Mouse (Mus musculus) urinary bladder, postnatal 4 days (tissue): ENCODE data around the gene Rad23b.
"Not testable (repeated sequence)": the region's sequence is repeated elsewhere in the genome, so short reads cannot be mapped to it uniquely, and the experiment has no call there.

ENCODE experiments used
- DNase-seq, 2 experiments: peaks; one replicate each; pipeline ENCODE4 v3.0.0; 2021 to 2022; ENCODE audit warnings: low spot score in 2 of 2

Rad23b gene

DNA sequence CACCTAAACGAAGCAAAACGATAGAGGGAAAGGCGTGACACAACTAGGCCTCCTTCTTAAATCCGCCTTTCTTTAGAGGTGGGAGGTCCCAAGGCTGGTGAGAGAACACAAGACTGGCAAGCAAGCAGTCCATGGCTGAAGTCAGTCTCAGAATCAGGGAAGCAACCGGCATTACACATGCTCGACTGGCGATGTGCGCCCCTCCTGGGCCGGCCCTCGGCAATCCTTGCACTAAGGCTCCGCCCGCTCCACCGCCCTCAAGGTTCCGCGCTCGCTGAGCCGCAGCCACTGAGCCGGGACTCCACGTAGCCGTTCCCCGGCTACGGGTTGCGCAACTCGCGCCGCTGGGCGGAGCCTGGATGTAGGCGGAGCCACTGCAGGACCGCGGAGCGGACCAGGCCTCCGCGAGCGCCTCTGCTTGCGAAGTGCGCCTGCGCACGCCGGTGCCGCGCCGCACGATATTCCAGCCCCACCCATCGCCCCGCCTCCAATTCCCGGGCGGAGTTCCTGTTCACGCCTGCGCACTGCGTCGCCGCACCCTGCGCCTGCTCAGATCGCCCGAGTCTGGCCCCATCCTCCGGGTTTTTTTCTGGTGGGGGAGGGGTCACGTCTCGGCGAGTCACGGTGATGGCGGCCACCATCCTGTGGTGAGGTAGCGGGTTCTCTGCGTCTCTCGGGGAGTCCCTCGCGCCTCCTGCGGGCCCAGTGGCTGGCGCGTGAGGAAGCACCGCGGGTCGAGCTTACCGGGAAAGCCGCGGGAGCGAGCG is at the start of gene Rad23b:
Gene Rad23b (plus strand): TSS at position 592 of the 767 bp plus-strand sequence.
- DNase-seq = peak; percentile 100

DNA sequence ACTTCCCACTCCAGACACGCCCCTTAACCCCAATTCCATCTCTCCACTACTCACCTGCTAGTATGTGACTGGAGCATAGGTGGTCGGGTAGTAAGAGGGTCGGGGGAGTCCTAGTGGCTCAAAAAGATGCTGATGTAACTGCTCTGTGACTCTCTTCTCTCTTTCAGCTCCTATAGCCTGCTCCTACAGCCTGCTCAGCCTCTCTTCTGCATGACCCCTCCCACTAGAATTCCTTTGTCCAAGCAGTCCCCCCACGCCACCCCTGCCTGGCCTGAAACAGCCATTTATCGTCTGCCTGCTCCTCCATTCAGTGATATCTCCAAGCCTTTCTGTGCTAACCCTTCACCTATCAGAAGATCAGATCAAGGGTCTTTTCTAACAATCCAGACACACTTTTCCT is 45.7 kb upstream of the Rad23b start:
- DNase-seq = no peak

DNA sequence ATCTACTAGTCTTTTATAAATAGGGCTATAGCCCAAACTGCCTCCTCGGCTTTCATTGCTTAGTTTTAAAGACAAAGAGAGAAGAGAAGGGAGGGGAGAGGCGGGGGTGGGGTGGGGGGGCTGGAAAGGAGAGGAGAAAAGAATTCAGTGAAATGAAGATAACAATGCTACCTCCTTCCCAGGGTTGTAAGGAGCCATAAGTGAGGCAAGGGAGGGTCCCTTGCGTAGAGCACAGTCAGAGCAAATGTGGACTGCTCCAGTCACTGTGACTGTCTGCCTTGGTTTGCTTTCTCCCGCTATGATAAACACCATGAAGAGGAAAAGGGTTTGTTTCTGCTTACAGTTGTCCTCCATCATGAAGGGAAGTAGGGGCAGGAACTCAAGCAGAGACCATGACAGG is 43.2 kb upstream of the Rad23b start:
- DNase-seq = no peak

DNA sequence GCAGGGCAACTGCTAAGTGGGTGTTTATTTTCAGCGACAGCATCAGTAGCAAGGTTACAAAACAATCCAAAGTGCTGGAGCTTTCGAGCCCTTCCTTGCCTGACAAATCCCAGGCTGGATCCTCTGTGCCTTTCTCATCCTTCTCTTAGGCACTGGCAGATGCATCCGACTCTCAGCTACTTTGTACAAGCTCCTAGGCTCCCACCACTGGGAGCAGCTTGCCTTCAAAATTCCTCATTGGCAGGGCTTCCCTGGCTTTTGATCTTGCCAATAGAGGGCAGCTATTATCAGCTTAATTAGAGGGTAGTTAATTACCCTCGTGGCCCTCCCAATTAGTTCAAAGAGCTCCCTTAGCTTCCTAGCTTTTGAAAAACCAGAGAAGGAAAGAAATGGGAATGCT is 33.1 kb upstream of the Rad23b start:
- DNase-seq = no peak

DNA sequence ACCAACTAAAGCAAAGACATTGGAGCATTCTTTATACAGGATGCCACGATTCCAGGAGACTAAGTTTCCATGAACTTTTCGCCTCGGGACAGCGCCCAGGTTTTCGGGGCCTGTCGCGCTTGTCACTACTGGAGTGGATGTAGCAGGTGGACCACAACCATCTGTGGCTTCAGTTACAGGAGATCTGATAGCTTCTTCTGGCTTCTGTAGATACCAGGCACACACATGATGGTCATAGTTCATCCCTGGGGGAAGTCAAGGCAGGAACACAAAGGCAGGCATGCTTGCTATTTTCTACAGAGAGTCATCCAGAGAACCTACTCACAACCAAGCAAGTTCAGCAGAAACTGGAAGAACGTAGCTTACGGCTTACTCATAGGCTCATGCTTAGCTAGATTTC is 31.5 kb upstream of the Rad23b start:
- not testable (repeated sequence) for DNase-seq

DNA sequence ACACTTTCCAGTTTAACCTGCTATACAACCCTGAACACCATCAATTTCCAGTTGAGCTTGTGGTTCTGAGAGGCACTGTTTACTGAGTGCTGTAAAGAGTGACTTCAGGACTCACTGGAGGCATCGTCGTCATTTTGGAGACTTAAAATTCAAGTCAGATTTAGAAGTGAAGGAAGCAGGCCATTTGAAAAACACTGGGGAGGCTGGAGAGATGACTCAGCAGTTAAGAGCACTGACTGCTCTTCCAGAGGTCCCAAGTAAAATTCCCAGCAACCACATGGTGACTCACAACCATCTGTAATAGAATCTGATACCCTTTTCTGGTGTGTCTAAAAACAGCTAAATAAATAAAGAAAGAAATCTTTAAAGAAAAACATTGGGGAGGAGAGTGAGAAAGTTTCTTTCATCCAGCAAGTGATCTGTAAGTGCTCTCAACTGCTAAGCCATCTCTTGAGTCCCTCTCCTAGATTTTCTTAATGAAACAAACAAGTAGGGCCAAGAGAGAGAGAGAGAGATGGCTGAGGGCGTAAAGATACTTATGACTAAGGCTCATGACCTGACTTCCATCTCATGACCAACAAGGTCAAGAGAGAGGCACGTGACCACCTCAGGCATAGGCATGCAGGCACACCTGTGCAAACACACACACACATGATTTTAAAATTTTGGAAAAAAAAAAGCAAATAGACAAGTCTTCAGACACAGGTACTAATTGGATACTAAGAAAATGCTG is 23.9 kb upstream of the Rad23b start:
- peak in 1 of 2 experiments; percentile 9 for DNase-seq

DNA sequence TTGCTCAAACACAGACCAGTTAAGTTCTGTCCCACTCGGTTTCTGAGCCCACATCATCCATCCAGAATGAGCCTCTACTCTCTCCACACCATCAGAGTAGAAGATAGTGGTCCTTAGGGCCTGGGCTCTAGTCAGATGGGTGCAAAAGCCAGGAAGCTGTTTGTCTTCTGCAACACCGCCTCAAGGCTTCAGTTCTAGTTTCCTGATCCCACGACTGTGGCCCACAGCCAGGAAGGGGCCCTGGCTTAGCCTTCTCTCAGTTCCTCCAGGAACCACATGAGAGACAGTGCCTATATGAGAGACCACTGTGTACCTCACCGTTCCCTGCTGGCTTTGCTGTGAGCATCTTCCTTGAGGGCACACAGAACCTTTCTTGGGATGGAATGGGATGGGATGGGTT is 22.3 kb upstream of the Rad23b start:
- peak in 1 of 2 experiments; percentile 16 for DNase-seq

DNA sequence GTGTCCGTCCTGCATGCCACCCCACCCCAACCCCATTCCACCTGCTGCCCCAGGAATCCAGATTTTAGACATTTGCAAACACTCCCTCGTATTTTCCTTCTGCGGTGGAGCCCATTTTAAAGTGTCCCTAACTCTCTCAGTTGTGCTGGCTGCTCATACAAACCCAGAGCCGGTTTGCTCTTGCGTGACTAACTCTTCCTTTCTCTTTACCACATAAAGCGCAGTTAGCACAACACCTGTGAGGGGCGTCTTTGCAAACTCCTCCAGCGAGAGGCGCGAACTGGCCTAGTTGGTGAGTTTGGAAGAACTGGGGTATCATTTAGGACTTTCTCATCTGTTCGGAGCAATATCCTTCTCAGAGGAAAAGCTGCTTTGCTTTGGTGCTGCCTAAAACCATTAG is 21.4 kb upstream of the Rad23b start:
- peak in 1 of 2 experiments; percentile 11 for DNase-seq

DNA sequence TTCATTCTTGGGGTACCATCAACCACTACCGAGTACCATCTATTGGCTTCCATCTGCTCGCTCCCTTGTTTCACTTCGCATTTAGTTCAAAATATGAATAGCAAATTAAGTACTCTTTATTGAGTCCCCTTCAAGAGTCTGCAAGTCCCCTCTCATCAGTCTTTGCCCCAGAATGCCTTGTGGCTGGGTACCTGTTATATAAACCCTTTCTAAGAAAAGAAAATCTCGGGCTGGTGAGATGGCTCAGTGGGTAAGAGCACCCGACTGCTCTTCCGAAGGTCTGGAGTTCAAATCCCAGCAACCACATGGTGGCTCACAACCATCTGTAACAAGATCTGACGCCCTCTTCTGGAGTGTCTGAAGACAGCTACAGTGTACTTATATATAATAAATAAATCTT is 20.9 kb upstream of the Rad23b start:
- peak in 1 of 2 experiments; percentile 3 for DNase-seq

DNA sequence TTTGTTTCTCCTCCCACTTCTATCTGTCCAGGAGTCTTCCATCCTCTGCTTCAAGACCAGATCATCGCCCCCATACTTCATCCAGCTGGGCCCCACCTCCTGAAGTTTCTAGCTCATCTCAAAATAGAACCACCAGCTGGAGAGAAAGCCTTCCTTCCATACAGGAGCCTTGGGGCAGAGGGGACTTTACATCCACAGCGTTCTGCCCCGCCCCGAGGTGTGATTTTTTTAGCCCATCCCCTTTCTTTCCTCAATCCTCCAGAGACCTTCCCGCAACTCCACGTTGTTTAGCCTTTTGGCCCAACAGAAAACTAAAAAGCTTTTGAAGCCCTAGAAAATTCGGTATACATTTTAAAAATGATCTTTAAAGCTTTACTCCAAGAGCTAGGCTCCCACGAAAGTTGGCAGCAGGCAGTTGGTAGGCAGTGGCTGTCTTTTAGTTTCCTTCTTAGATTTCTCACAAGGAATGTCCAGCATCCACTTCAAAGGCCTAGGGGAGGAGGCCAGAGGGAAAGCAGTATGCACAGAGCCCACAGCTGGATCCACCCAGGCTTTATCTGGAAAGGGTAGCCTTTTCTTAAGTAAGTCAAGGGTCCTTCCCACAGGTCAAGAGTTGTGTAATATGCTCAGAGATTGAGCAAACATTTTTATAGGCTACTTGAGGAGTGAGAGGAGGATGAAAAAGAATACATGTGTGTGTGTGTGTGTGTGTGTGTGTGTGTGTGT is 20.1 kb upstream of the Rad23b start:
- peak in 1 of 2 experiments; percentile 51 for DNase-seq

DNA sequence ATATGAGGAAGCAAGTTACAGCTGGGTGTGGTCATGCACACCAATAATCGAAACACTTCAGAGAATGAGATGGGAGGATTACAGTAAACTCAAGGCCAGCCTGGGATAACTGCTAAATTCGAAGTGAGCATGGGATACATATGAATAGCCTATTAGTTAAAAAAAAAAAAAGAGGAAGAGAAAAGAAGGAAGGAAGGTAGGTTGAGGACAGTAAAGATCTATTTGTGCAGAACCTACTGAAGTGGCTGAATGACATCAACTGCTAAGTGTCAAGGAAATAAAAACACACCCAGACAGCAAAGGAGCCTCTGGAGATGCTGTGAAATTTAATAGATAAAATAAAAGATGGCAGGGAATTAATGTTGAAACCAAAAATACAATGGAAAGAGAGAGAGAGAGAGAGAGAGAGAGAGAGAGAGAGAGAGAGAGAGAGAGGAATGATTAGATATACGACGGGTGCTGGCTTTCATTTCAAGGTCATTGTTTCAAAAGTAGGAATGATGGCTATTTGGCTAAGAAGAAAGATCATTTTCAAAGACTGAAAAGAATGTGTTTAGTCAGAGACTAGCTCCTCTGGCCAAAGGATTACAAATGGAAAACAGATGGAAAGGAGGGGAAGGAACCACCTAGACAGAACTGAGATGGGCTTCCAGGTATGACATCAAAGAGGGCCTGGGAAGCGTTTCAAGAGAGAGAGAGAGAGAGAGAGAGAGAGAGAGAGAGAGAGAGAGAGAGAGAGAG is 14.6 kb upstream of the Rad23b start:
- no peak for DNase-seq

DNA sequence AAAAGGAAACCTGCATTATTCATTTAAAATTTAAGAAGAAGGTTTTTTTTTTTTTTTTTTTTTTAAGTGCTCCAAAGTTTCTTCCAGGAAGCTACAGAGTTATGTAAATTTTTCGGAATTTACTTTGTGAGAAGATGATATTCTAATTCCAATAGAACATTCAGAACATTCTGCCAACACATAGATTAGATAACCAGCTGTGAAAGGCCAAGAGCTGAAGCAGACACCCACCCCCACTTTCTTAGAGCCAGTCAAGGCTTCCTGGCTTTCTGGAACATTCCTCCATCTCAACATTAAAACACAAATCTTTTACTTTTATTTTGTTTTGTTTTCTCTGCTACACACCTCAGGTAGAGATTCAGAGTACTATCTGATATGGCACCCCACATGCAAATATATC is 10.9 kb upstream of the Rad23b start:
- no peak for DNase-seq

DNA sequence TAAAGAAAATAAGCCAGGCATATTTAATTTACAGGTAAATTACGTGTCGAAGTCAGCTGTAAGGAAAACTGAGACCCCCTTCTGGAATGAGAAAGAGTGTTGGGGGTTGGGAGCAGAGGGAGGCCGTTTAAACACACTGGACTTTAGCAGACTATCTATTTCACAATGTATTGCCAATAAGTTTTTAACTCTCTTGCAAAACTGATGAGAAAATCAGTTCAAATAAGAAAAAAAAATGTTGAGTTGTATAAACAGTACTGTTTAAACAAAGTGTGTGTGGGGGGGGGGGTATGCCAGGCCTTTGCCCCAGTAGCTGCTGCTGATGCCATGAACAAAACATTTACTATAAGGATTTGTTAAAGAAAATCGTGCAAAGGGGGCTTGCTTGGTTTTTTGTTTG is 10.5 kb upstream of the Rad23b start:
- no peak for DNase-seq

DNA sequence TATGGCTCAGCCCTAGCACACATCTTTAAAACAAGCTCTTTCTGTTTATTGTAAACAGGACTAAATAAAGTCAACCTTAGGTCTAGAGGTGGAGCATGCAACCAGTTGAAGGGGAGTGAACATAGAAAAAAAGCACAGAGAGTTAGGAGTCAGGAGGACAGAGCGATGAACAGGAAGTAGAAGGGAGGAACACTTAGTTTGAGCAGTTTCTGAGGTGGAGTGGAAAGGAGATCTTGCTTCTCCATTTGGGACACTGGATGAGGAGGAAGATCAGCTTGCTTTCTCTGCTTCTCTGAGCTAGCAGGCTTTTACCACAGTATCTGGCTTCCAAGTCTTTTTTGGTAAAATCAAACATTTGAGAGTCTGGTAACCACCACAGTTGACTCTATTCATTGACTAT is 8.0 kb upstream of the Rad23b start:
- no peak for DNase-seq

DNA sequence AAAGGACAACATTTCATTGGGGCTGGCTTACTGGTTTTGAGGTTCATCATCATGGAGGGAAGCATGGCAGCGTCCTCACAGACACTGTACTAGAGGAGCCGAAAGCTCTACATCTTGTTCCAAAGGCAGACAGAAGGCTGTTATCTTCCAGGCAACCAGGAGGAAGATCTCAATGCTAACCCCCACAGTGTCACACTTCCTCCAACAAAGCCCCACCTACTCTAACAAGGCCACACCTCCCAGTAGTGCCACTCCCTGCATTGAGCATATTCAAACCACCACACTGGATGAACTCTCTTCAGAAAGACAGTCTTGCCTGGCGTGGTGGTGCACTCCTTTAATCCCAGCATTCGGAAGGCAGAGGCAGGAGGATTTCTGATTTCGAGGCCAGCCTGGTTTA is 7.2 kb upstream of the Rad23b start:
- no peak for DNase-seq

DNA sequence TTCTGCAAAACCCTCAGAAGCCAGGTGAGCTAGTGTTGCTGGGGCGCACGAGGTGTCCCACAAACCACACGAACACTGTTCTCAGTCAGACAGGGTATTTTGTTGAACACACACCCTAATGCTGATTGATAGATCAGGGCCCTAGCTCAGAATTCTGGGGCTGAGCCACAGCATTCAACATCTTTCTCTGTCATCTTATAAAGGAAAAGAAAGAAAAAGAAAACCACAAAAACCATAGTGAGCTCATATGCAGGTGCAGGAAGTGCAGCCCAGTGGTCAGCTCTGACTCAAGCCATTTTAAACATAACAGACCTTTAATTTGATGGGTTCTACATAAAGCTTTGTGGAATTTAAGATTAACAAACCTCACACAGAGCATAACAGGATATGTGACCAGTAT is 6.6 kb upstream of the Rad23b start:
- DNase-seq = no peak

DNA sequence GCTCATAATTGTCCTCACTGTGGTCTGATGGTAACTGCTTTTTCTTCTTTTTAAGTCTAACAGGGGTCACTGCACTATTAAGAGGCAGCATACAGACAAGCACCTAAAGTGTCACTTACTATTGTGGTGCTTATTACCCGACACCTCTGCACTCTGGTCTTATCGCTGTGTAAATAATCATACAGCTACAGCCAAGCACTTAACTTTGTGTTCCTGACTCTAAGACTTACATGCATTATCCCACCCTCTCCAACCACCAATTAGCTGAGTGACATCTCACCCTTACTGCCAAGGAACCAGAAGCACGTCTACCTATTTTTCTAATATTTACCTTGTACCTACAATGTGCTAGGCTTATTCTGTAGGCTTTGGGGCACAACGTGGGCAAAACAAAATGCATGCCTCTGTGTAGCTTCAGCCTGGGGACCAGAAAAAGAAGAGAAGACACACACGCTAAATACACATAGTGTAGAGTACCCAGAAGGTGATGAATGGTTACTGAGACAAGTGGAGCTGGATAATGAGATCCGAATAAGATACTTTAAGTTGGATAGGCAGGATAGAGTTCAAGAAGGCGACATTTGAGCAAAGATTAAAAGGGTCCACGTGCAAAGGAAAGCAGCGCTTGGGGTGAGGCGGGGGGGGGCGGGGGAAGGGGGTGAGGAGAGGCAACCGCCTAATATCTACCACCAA is 938 bp upstream of the Rad23b start:
- no peak for DNase-seq

DNA sequence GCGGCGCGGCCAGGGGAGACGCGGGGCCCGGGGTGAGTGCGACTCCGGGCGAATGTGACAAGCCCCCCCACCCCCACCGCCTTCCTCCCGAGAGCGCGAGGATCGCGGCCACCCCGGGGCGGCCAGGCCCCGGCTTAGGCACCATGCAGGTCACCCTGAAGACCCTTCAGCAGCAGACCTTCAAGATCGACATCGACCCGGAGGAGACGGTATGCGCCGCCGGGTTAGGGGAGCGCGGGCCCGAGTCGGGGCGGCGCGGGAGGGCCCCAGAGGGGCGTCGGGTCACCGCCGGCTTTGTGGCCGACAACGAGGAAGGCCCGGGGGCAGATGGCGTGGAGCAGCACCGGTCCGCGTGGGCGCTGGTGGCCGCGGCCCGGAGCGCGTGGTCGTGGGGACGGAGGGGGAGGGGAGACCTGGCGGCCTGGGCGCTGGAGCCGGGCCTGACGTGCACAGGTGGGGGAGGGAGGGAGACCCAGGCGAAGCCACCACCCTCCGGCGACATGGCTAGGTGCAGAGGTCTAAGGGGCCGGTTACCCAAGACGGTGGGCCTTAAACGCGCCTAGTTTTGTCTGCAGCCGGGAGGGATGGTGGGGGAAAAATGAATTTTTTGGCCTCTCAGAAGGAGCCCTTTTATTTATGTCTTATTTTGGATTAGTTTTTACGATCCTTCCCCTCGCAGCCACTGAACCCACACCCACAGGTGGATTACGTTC is 532 bp downstream of the Rad23b start:
- peak; percentile 39 to 61 for DNase-seq

DNA sequence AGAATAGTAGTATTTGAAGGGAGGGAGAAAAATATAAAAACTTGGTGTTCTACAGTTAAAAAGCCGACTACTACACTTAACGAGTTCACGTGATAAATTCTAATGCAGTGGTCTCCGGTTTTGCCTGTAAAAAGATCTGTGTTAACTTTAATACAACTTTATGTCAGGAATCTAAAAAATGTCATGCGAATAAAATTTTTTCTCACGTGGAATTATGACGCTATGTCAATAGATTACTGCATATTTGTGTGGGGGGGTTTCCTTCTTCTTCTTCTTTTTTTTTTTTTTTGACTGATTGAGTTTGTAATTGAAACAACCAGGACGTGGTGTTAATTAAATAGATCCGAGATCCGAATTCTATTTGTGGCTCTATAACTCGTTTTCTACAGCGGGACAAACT is 1.2 kb downstream of the Rad23b start:
- no peak for DNase-seq

DNA sequence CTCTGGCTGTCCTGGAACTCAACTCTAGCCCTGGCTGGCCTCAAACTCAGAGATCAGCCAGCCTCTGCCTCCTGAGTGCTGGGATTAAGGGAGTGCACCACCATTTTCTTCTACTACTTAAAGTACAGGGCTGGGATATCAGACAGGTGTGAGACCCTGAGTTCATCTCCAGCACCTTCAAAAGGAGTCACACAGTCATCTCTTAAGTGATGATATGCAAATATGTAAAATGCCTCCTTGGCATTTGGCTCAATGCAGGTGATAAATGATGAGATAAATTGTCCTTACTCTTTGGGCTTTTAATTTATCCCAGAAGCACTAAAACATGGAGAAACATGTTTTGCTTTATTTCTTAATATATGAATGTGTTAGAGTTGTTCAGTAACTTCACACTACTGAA is 2.0 kb downstream of the Rad23b start:
- no peak for DNase-seq

DNA sequence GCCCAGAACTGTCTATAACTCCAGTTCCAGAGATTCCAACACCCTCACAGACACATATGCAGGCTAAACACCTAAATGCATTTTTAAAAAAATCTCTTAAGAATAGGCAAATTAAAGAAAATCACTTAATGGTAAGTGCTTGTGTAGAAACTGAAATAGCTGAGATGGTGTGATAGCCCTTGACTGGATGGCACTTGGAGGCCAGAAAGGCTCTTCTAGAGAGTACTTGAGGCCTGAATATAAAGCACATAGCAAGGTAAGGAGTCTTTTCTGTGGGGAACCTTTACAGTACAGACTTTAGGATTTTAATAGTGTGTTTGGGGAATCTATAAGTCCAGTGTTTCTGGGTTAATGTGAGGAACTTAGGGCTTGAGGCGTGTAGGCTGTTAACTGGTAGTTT is 4.2 kb downstream of the Rad23b start:
- DNase-seq = no peak
